Mouse (Mus musculus): Measurements from ENCODE around the gene Mrps21. TPM values are rescaled to one million over a fixed set of nuclear protein-coding genes. Genes with fewer than 3 reads are reported as not detected.

The Mrps21 gene
- total and polyA plus RNA-seq, 3 experiments: 251 to 557 (median 317) TPM

- DNase-seq (ENCODE audit: extremely low read depth): no peak
- H3K27me3 ChIP-seq (replicated peaks): peaks cover 11% of the 10 kb centered on the region
Measured at GRCm38 (mm10) chr3:95902373-95902625, 31.0 kb upstream of the Mrps21 start.

GRCm38 (mm10) chr3:95901616-95902372 lies 30.5 kb upstream of the Mrps21 start:
- TF ChIP-seq CTCF (conservative IDR thresholded peaks at IDR 0.05 in 1 of 2, IDR thresholded peaks at IDR 0.05 in 1 of 2; ENCODE audit: low read depth in 2 of 2, low read length in 2 of 2): no peak
- TF ChIP-seq MAZ (IDR thresholded peaks at IDR 0.05; ENCODE audit: low read depth, low read length): no peak
- TF ChIP-seq RCOR1 (conservative IDR thresholded peaks at IDR 0.05; ENCODE audit: low read depth, low read length): no peak
- TF ChIP-seq MAX (IDR thresholded peaks at IDR 0.05; ENCODE audit: low read length): no peak
- no peak for TF ChIP-seq ZKSCAN1 (IDR thresholded peaks at IDR 0.05; ENCODE audit: borderline replicate concordance, low read depth, low read length)
- TF ChIP-seq NRF1 (IDR thresholded peaks at IDR 0.05; ENCODE audit: low read depth, low read length): no peak
- TF ChIP-seq MEF2A (IDR thresholded peaks at IDR 0.05; ENCODE audit: borderline replicate concordance, low read depth, low read length): no peak
- TF ChIP-seq JUND (conservative IDR thresholded peaks at IDR 0.05; ENCODE audit: low read depth, low read length): no peak
- TF ChIP-seq ZC3H11A (IDR thresholded peaks at IDR 0.05; ENCODE audit: low read depth, low read length): no peak
- TF ChIP-seq PAX5 (IDR thresholded peaks at IDR 0.05; ENCODE audit: low read length): no peak
- no peak for TF ChIP-seq ELF1 (IDR thresholded peaks at IDR 0.05; ENCODE audit: low read depth, low read length)
- no peak overlapping the region for H3K9ac ChIP-seq (ENCODE audit: insufficient read depth, low read depth)
- H3K9me3 ChIP-seq (replicated peaks; ENCODE audit: low read length): no peaks in the 10 kb centered on the region
- H3K27ac ChIP-seq (ENCODE audit: insufficient read depth, low read depth): no peak overlapping the region
- DNase-seq (ENCODE audit: extremely low read depth): no peak
- peaks cover 7 to 15% of the 10 kb centered on the region in 2 experiments; a peak in 3 of 4 replicates for H3K4me1 ChIP-seq (ENCODE audit: control insufficient read depth in 1 of 2, insufficient read depth in 2 of 2)
- H3K27me3 ChIP-seq (replicated peaks): peaks cover 8% of the 10 kb centered on the region
- peaks cover 3 to 28% of the 10 kb centered on the region in 2 experiments for H3K36me3 ChIP-seq (replicated peaks in 1 of 2; ENCODE audit: control insufficient read depth in 1 of 2, insufficient read depth in 1 of 2, low read length in 1 of 2)
- in situ Hi-C loops (cut with MboI; ENCODE audit: low pct_ligation_motif_present, low pct_unique_long_range_greater_than_20kb, low sequenced_read_pairs) (loop anchor here (5.0 kb wide), 1 partner anchor 34 kb away; no protein-coding TSS in a partner anchor), dilution Hi-C loops (cut with MboI; ENCODE audit: extremely low pct_ligation_motif_present, extremely low pct_unique_long_range_greater_than_20kb, low sequenced_read_pairs) (no loop called here)
- no peaks in the 10 kb centered on the region for H3K79me2 ChIP-seq (replicated peaks; ENCODE audit: control insufficient read depth, extremely low read depth, insufficient read depth, poor library complexity, severe bottlenecking)
- no peak overlapping the region for H3K4me2 ChIP-seq (ENCODE audit: insufficient read depth, low read depth, poor library complexity, severe bottlenecking)
- no peak overlapping the region for H3K4me3 ChIP-seq (replicated peaks in 1 of 3; ENCODE audit: low read depth in 2 of 3, low read length in 2 of 3, poor library complexity in 1 of 3)

More at GRCm38 (mm10) chr3:95902373-95902625, 31.0 kb upstream of the Mrps21 start:
- in situ Hi-C loops (cut with MboI; ENCODE audit: low pct_ligation_motif_present, low pct_unique_long_range_greater_than_20kb, low sequenced_read_pairs) (loop anchor here (5.0 kb wide), 1 partner anchor 35 kb away; no protein-coding TSS in a partner anchor), dilution Hi-C loops (cut with MboI; ENCODE audit: extremely low pct_ligation_motif_present, extremely low pct_unique_long_range_greater_than_20kb, low sequenced_read_pairs) (no loop called here)
- Histone ChIP-seq H3K27ac (ENCODE audit: insufficient read depth, low read depth) (no peak overlapping the region), H3K4me3 (replicated peaks in 1 of 3; ENCODE audit: low read depth in 2 of 3, low read length in 2 of 3, poor library complexity in 1 of 3) (no peak overlapping the region), H3K4me1 (ENCODE audit: control insufficient read depth in 1 of 2, insufficient read depth in 2 of 2) (peaks cover 7 to 15% of the 10 kb centered on the region in 2 experiments; a peak in 3 of 4 replicates), H3K79me2 (replicated peaks; ENCODE audit: control insufficient read depth, extremely low read depth, insufficient read depth, poor library complexity, severe bottlenecking) (no peaks in the 10 kb centered on the region), H3K9ac (ENCODE audit: insufficient read depth, low read depth) (no peak overlapping the region), H3K36me3 (replicated peaks in 1 of 2; ENCODE audit: control insufficient read depth in 1 of 2, insufficient read depth in 1 of 2, low read length in 1 of 2) (peaks cover 3 to 27% of the 10 kb centered on the region in 2 experiments), H3K4me2 (ENCODE audit: insufficient read depth, low read depth, poor library complexity, severe bottlenecking) (no peak overlapping the region), H3K9me3 (replicated peaks; ENCODE audit: low read length) (no peaks in the 10 kb centered on the region)
- TF ChIP-seq MAFK (IDR thresholded peaks at IDR 0.05; ENCODE audit: insufficient replicate concordance, low read length) (no peak), RAD21 (IDR thresholded peaks at IDR 0.05; ENCODE audit: low read depth, low read length) (no peak), ZC3H11A (IDR thresholded peaks at IDR 0.05; ENCODE audit: low read depth, low read length) (no peak), ETS1 (conservative IDR thresholded peaks at IDR 0.05; ENCODE audit: low read depth, low read length) (no peak), ZKSCAN1 (IDR thresholded peaks at IDR 0.05; ENCODE audit: borderline replicate concordance, low read depth, low read length) (no peak), JUN (IDR thresholded peaks at IDR 0.05; ENCODE audit: insufficient read depth, low read depth, low read length) (no peak), USF1 (IDR thresholded peaks at IDR 0.05; ENCODE audit: low read depth, low read length) (no peak), BHLHE40 (IDR thresholded peaks at IDR 0.05; ENCODE audit: low read depth, low read length) (no peak), UBTF (IDR thresholded peaks at IDR 0.05; ENCODE audit: low read depth, low read length) (no peak), CHD1 (IDR thresholded peaks at IDR 0.05; ENCODE audit: low read depth, low read length) (no peak)
